Mouse (Mus musculus) brain, embryonic 14.5 days (tissue): ENCODE data around the gene Slc22a15.
A peak's percentile ranks its signal among the peaks of the same experiment; 100 is the strongest.

Experiments used
- CTCF ChIP-seq: fragments of 200-500 bp; IDR thresholded peaks from 2 replicates; pipeline ENCODE4 v1.5.1; 2012; ENCODE audit warnings: inconsistent platforms, mild to moderate bottlenecking, moderate library complexity, borderline replicate concordance; ENCODE audit not compliant: insufficient read depth, insufficient read length; ENCODE audit errors: extremely low read depth
- POLR2A ChIP-seq: fragments of 200-500 bp; IDR thresholded peaks from 2 replicates; pipeline ENCODE4 v1.6.1; 2012; ENCODE audit warnings: mild to moderate bottlenecking, inconsistent platforms, borderline replicate concordance; ENCODE audit not compliant: poor library complexity, insufficient read depth, insufficient read length, severe bottlenecking; ENCODE audit errors: extremely low read depth

DNA sequence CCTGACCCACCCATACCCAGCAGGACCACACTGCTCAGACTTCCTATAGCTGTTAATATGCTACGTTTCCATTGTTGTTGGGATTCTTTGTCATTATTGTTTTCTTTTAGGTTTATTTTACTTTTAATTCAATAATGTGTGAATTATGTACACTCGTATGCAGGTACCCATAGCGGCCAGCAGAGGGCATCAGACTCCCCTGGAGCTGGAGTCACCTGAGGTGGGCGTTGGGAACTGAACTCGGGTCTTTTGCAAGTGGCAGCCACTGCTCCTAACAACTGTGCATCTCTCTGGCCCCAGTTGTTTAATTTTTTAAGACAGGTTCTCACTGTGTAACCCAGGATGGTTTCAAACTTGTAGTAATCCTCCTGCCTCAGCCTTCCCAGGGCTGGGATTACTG, 102.2 kb downstream of the Slc22a15 start:
- TF ChIP-seq POLR2A (no peak), CTCF (peak; percentile 44; the same call in 1 of the 2 replicates)
